Mouse (Mus musculus) forebrain, embryonic 11.5 days (tissue): Measurements from ENCODE around the gene Flot2. TPM values are rescaled to one million over a fixed set of nuclear protein-coding genes. Genes with fewer than 3 reads are reported as not detected.
A peak's percentile ranks its signal among the peaks of the same experiment; 100 is the strongest.

Source experiments
- ATAC-seq: fragments of 200-750 bp; cut with Nextera tagmentation; replicated peaks from 2 replicates; pipeline ENCODE4 v1.8.0; 2017; ENCODE audit warnings: moderate TSS enrichment; ENCODE audit not compliant: low FRiP score
- DNase-seq: peaks from one replicate; pipeline ENCODE4 v3.0.0-alpha.2; 2017; ENCODE audit warnings: low spot score
- H3K27ac ChIP-seq: fragments of 300-500 bp; sonication (generic); 2 replicates; pipeline ENCODE4 v1.5.1; 2014; ENCODE audit warnings: low read depth, low read length
- H3K27me3 ChIP-seq: fragments of 300-500 bp; sonication (generic); 2 replicates; pipeline ENCODE4 v1.6.1; 2014; ENCODE audit warnings: mild to moderate bottlenecking, low read length, mixed read lengths; ENCODE audit not compliant: control insufficient read depth, insufficient read depth
- H3K36me3 ChIP-seq: fragments of 300-500 bp; sonication (generic); 2 replicates; pipeline ENCODE4 v1.6.1; 2014; ENCODE audit warnings: mild to moderate bottlenecking, low read length, moderate library complexity, mixed read lengths; ENCODE audit not compliant: control insufficient read depth, insufficient read depth
- H3K4me1 ChIP-seq: fragments of 300-500 bp; sonication (generic); replicated peaks from 2 replicates; pipeline ENCODE4 v1.6.1; 2014; ENCODE audit warnings: low read length, mixed read lengths; ENCODE audit not compliant: control insufficient read depth, insufficient read depth
- H3K4me2 ChIP-seq: fragments of 300-500 bp; sonication (generic); 2 replicates; pipeline ENCODE4 v1.6.1; 2014; ENCODE audit warnings: low read depth, mild to moderate bottlenecking, low read length, moderate library complexity, mixed read lengths; ENCODE audit not compliant: severe bottlenecking
- H3K4me3 ChIP-seq: fragments of 300-500 bp; sonication (generic); 2 replicates; pipeline ENCODE4 v1.5.1; 2014; ENCODE audit warnings: low read depth, low read length
- H3K9ac ChIP-seq: fragments of 300-500 bp; sonication (generic); 2 replicates; pipeline ENCODE4 v1.6.1; 2014; ENCODE audit warnings: low read length
- H3K9me3 ChIP-seq: fragments of 300-500 bp; sonication (generic); 2 replicates; pipeline ENCODE4 v1.6.1; 2016; ENCODE audit warnings: low read length, mixed read lengths; ENCODE audit not compliant: control insufficient read depth
- WGBS: fragments of 180-500 bp; shearing (Covaris S2); extraction: QIAGEN DNeasy Blood & Tissue Kit; methylation state at CpG from one replicate; pipeline ENCODE4 v1.1.7; 2014; 5-methylcytosine and 5-hydroxymethylcytosine counted together
- polyA plus RNA-seq: library from polyadenylated mRNA; unstranded; fragments of >200 nt; fragmentation: Nextera tagmentation; extraction: Ambion mirVana; gene quantifications from 2 replicates; pipeline ENCODE4 v1.2.1, GENCODE M21; 2014

Flot2 gene
- polyA plus RNA-seq, 1 experiment from 2014 or later = 71.2 TPM

DNA sequence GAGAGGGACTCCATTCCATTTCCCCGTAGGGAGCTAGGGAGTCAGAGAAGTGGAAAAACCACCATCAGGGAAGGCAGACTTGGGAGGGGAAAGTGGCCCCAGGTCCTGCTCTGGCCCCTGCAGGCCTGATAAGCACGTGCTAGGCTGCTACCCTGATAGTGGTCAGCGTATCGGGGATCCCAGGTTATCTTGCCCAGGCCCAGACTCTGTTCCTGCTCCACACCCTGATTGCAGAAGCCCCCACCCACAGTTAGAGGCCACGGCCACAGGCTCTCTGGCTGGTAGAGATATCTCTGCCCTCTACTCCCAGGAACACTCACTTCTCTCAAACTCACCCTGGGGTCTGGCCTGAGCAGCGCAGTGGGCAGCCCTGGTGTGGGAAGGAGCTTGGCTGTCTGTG lies 31.9 kb downstream of the Flot2 start:
- H3K4me1 ChIP-seq = no peaks in the 10 kb centered on the region
- no peak overlapping the region for H3K9ac ChIP-seq
- whole genome bisulfite sequencing = 86% methylated on average over 6 of the region's 6 CpGs
- no peak overlapping the region for H3K4me3 ChIP-seq
- H3K9me3 ChIP-seq = no peaks in the 10 kb centered on the region
- ATAC-seq = no peak
- no peaks in the 10 kb centered on the region for H3K27me3 ChIP-seq
- H3K4me2 ChIP-seq = no peak overlapping the region
- peaks cover 3% of the 10 kb centered on the region; the same call in 1 of the 2 replicates for H3K36me3 ChIP-seq
- H3K27ac ChIP-seq = no peak overlapping the region
- no peak for DNase-seq

GRCm38 (mm10) chr11:78071938-78072337 lies 34.2 kb downstream of the Flot2 start:
- H3K4me2 ChIP-seq = no peak overlapping the region
- no peaks in the 10 kb centered on the region for H3K9me3 ChIP-seq
- no peak for ATAC-seq
- H3K4me1 ChIP-seq = no peaks in the 10 kb centered on the region
- no peaks in the 10 kb centered on the region for H3K27me3 ChIP-seq
- H3K4me3 ChIP-seq = no peak overlapping the region
- H3K36me3 ChIP-seq = peaks cover 5% of the 10 kb centered on the region; the same call in 1 of the 2 replicates
- 84% methylated on average over 5 of the region's 5 CpGs for WGBS
- no peak for DNase-seq
- no peak overlapping the region for H3K27ac ChIP-seq
- no peak overlapping the region for H3K9ac ChIP-seq

DNA sequence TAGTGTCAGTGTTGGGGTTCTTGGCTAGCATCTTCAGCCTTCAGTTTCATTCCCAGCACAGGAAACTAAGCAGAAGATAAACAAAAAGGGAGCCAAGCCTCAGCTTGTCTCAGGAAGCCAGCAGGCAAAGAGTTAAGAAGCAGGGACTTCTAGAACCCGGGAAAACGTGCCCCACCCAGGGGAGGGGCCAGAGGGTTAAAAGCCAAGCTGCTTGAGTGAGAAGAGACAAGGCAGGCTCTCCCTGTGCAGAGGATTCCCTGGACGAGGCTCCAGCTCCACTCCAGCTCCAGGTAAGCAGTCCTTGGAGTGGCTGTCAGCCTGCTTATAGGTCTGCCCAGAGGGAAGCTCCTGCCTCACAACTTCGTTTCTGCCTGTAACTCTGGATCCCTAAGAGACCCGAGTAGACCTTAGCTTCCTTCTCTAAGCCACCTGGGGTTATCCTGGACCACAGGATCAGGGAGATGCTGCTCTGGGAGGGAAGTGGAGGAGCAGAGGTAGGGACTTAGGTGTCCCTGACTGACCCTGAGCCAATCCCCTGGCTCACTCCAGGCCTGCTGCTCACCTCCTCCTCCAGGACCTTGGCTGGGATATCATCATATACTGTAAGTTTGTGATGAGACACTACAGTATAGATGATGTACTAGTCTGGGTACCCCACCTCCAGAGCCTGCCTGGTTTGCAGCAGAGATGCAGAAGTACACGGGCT lies 34.8 kb downstream of the Flot2 start:
- Histone ChIP-seq H3K4me2 (no peak overlapping the region), H3K36me3 (peaks cover 5% of the 10 kb centered on the region; the same call in 1 of the 2 replicates), H3K27me3 (no peaks in the 10 kb centered on the region), H3K27ac (no peak overlapping the region), H3K4me3 (no peak overlapping the region), H3K4me1 (no peaks in the 10 kb centered on the region), H3K9me3 (no peaks in the 10 kb centered on the region), H3K9ac (no peak overlapping the region)
- 35% methylated on average over 6 of the region's 6 CpGs for WGBS
- DNase-seq = no peak
- no peak for ATAC-seq

GRCm38 (mm10) chr11:78073577-78074276 lies 36.0 kb downstream of the Flot2 start:
- Histone ChIP-seq H3K9me3 (no peaks in the 10 kb centered on the region), H3K36me3 (peaks cover 5% of the 10 kb centered on the region; the same call in 1 of the 2 replicates), H3K27me3 (no peaks in the 10 kb centered on the region), H3K9ac (no peak overlapping the region), H3K4me2 (no peak overlapping the region), H3K4me3 (no peak overlapping the region), H3K4me1 (no peaks in the 10 kb centered on the region), H3K27ac (no peak overlapping the region)
- 91% methylated on average over 9 of the region's 9 CpGs for WGBS
- DNase-seq (no peak), ATAC-seq (no peak)

GRCm38 (mm10) chr11:78074277-78074652 lies 36.5 kb downstream of the Flot2 start:
- Histone ChIP-seq H3K27me3 (no peaks in the 10 kb centered on the region), H3K9me3 (no peaks in the 10 kb centered on the region), H3K4me3 (no peak overlapping the region), H3K27ac (no peak overlapping the region), H3K4me1 (no peaks in the 10 kb centered on the region), H3K36me3 (peaks cover 5% of the 10 kb centered on the region; the same call in 1 of the 2 replicates), H3K9ac (no peak overlapping the region), H3K4me2 (no peak overlapping the region)
- 85% methylated on average over 2 of the region's 2 CpGs for WGBS
- ATAC-seq (no peak), DNase-seq (no peak)

GRCm38 (mm10) chr11:78074666-78075065 lies 36.9 kb downstream of the Flot2 start:
- H3K4me1 ChIP-seq = no peaks in the 10 kb centered on the region
- H3K27me3 ChIP-seq = no peaks in the 10 kb centered on the region
- no peaks in the 10 kb centered on the region for H3K9me3 ChIP-seq
- no peak overlapping the region for H3K4me3 ChIP-seq
- no peak for DNase-seq
- no peak overlapping the region for H3K9ac ChIP-seq
- peaks cover 5% of the 10 kb centered on the region; the same call in 1 of the 2 replicates for H3K36me3 ChIP-seq
- WGBS = 89% methylated on average over 4 of the region's 4 CpGs
- no peak overlapping the region for H3K27ac ChIP-seq
- ATAC-seq = no peak
- H3K4me2 ChIP-seq = no peak overlapping the region

DNA sequence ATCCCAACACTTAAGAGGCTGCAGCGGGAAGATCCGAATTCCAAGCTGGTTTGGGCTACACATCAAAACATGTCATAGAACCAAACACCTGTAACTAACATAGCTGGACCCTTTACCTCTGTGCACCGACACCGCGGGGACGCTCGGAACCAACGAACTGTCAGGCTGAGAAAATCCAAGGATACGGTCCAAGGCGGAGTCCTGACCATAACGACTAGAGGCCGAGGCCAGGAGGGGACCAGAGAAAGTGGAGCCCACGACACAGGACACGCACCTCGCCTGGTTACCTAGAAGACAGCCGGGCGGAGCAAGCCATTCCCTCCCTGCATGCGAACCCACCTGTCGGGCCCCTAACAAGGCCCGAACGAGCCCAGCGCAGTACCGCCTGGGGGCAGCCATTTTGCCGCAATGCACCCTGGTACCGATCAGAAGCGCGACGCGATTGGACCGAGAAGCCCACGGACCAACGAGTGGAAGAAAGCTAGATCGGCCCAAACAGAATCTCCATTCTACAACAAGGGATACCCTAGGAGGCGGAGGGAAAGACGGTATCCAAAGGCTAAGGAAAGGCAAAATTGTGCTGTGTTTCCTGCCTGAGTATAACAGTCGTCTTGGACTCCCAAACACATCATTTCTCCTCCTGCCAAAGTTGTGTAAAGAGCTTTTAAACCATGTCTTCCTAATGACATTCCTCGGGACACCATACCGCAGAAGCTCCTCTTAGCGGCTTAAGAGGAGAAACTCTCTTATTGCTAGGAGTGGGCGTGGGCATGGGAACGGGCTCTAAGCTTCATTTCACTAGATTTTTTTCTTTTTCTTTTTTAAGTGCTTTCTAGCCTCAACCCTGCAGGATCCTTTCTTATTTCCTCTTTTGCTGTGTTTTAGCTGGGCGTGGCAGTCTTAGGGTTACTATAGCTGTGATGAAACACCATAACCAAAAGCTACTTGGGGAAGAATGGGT lies 42.5 kb downstream of the Flot2 start, which contains the start of gene Eral1:
Gene Eral1, minus strand, starts transcription at position 423 of the 961 bp plus-strand sequence.
- no peaks in the 10 kb centered on the region for H3K9me3 ChIP-seq
- H3K9ac ChIP-seq = peak within 1 kb of the TSS; percentile 81
- peaks cover 2% of the 10 kb centered on the region; the same call in 1 of the 2 replicates for H3K36me3 ChIP-seq
- H3K27ac ChIP-seq = no peak within 1 kb of the TSS
- DNase-seq = peak; percentile 90
- no peaks in the 10 kb centered on the region for H3K4me1 ChIP-seq
- WGBS = 1% methylated on average over 42 of the region's 42 CpGs
- no peaks in the 10 kb centered on the region for H3K27me3 ChIP-seq
- peak within 1 kb of the TSS; percentile 90 for H3K4me2 ChIP-seq
- H3K4me3 ChIP-seq = peak within 1 kb of the TSS; percentile 85
- ATAC-seq = peak; percentile 80

DNA sequence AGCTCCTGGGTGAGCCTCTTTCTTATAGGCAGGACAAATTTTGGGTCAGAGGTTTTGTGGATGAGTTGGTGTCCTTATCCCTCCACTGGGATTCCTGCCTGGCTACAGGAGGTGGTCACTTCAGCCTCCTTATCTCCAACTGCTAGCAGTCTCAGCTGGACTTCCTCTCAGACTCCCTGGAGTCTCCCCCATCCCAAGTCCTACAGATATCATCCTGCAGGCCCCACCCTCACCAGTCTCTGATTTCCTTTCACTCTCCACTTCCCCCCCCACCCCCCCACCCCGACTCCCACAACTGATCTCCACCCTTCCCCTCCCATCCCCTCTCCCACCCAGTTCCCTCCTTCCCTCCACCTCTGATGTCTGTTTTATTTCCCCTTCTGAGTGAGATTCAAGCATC lies 45.9 kb downstream of the Flot2 start:
- H3K4me1 ChIP-seq = no peaks in the 10 kb centered on the region
- no peak overlapping the region for H3K9ac ChIP-seq
- H3K36me3 ChIP-seq = no peaks in the 10 kb centered on the region
- ATAC-seq = no peak
- H3K9me3 ChIP-seq = no peaks in the 10 kb centered on the region
- H3K27ac ChIP-seq = no peak overlapping the region
- no peak for DNase-seq
- no peak overlapping the region for H3K4me3 ChIP-seq
- no peaks in the 10 kb centered on the region for H3K27me3 ChIP-seq
- H3K4me2 ChIP-seq = no peak overlapping the region
- 47% methylated on average over 1 of the region's 1 CpGs for WGBS
